Mouse (Mus musculus) neural tube, embryonic 15.5 days (tissue): ENCODE measurements at regions not wholly inside any gene's neighbourhood (a gene's known extent, or its start where the extent isn't known, plus 50 kb on each side); places are given as distances from the start of the nearest gene placed in this dataset.

Source experiments
- ATAC-seq: fragments of 200-750 bp; cut with Nextera tagmentation; 2 replicates; pipeline ENCODE4 v1.8.0; 2017; ENCODE audit warnings: mild to moderate bottlenecking, moderate TSS enrichment, moderate library complexity; ENCODE audit not compliant: low FRiP score
- H3K27ac ChIP-seq: fragments of 300-500 bp; sonication (generic); replicated peaks from 2 replicates; pipeline ENCODE4 v1.5.1; 2015; ENCODE audit warnings: mild to moderate bottlenecking, inconsistent platforms
- H3K27me3 ChIP-seq: fragments of 300-500 bp; sonication (generic); replicated peaks from 2 replicates; pipeline ENCODE4 v1.6.1; 2015; ENCODE audit warnings: inconsistent platforms
- H3K36me3 ChIP-seq: fragments of 300-500 bp; sonication (generic); 2 replicates; pipeline ENCODE4 v1.6.1; 2015; ENCODE audit warnings: inconsistent platforms
- H3K4me1 ChIP-seq: fragments of 300-500 bp; sonication (generic); 2 replicates; pipeline ENCODE4 v1.6.1; 2015; ENCODE audit warnings: inconsistent platforms
- H3K4me2 ChIP-seq: fragments of 300-500 bp; sonication (generic); 2 replicates; pipeline ENCODE4 v1.6.1; 2015; ENCODE audit warnings: inconsistent platforms, mild to moderate bottlenecking, moderate library complexity
- H3K4me3 ChIP-seq: fragments of 300-500 bp; sonication (generic); replicated peaks from 2 replicates; pipeline ENCODE4 v1.5.1; 2015; ENCODE audit warnings: mild to moderate bottlenecking, inconsistent platforms
- H3K9ac ChIP-seq: fragments of 300-500 bp; sonication (generic); replicated peaks from 2 replicates; pipeline ENCODE4 v1.6.1; 2015; ENCODE audit warnings: mild to moderate bottlenecking, inconsistent platforms
- H3K9me3 ChIP-seq: fragments of 300-500 bp; sonication (generic); replicated peaks from 2 replicates; pipeline ENCODE4 v1.6.1; 2016; ENCODE audit warnings: inconsistent platforms
- WGBS: fragments of 180-500 bp; shearing (Covaris S2); methylation state at CpG from one replicate; pipeline ENCODE4 v1.1.7; 2015; ENCODE audit warnings: mixed read lengths; 5-methylcytosine and 5-hydroxymethylcytosine counted together

- no peak for ATAC-seq
- no peaks in the 10 kb centered on the region for H3K4me1 ChIP-seq
Observed at GRCm38 (mm10) chr13:5713195-5713863, 148.0 kb upstream of the Klf6 start.

GRCm38 (mm10) chr13:5714191-5714591, 147.1 kb upstream of the Klf6 start:
- no peak overlapping the region for H3K4me3 ChIP-seq
- H3K9me3 ChIP-seq = no peaks in the 10 kb centered on the region
- no peak for ATAC-seq
- H3K27ac ChIP-seq = no peak overlapping the region
- H3K4me2 ChIP-seq = no peak overlapping the region
- no peak overlapping the region for H3K9ac ChIP-seq
- no peaks in the 10 kb centered on the region for H3K27me3 ChIP-seq
- no peaks in the 10 kb centered on the region for H3K36me3 ChIP-seq
- H3K4me1 ChIP-seq = no peaks in the 10 kb centered on the region
- 82% methylated on average over 12 of the region's 12 CpGs for WGBS

More at GRCm38 (mm10) chr13:5713195-5713863, 148.0 kb upstream of the Klf6 start:
- Histone ChIP-seq H3K36me3 (no peaks in the 10 kb centered on the region), H3K27ac (no peak overlapping the region), H3K9ac (no peak overlapping the region), H3K9me3 (no peaks in the 10 kb centered on the region), H3K4me3 (no peak overlapping the region), H3K27me3 (no peaks in the 10 kb centered on the region), H3K4me2 (no peak overlapping the region)
- WGBS = 59% methylated on average over 6 of the region's 6 CpGs

GRCm38 (mm10) chr13:5714793-5715192, 146.5 kb upstream of the Klf6 start:
- H3K4me3 ChIP-seq = no peak overlapping the region
- no peak overlapping the region for H3K27ac ChIP-seq
- no peaks in the 10 kb centered on the region for H3K9me3 ChIP-seq
- H3K27me3 ChIP-seq = no peaks in the 10 kb centered on the region
- no peaks in the 10 kb centered on the region for H3K4me1 ChIP-seq
- no peak overlapping the region for H3K4me2 ChIP-seq
- ATAC-seq = no peak
- no peak overlapping the region for H3K9ac ChIP-seq
- no peaks in the 10 kb centered on the region for H3K36me3 ChIP-seq

GRCm38 (mm10) chr13:5716749-5717148, 144.5 kb upstream of the Klf6 start:
- no peaks in the 10 kb centered on the region for H3K9me3 ChIP-seq
- H3K36me3 ChIP-seq = no peaks in the 10 kb centered on the region
- H3K4me2 ChIP-seq = no peak overlapping the region
- H3K9ac ChIP-seq = no peak overlapping the region
- no peaks in the 10 kb centered on the region for H3K27me3 ChIP-seq
- ATAC-seq = no peak
- H3K4me1 ChIP-seq = no peaks in the 10 kb centered on the region
- no peak overlapping the region for H3K4me3 ChIP-seq
- no peak overlapping the region for H3K27ac ChIP-seq
- WGBS = 91% methylated on average over 3 of the region's 3 CpGs

GRCm38 (mm10) chr13:5723319-5723718, 138.0 kb upstream of the Klf6 start:
- Histone ChIP-seq H3K36me3 (no peaks in the 10 kb centered on the region), H3K9ac (no peak overlapping the region), H3K27me3 (no peaks in the 10 kb centered on the region), H3K9me3 (no peaks in the 10 kb centered on the region), H3K4me2 (no peak overlapping the region), H3K27ac (no peak overlapping the region), H3K4me1 (no peaks in the 10 kb centered on the region), H3K4me3 (no peak overlapping the region)
- no peak for ATAC-seq
- WGBS = 91% methylated on average over 2 of the region's 2 CpGs

GRCm38 (mm10) chr13:5724364-5724763, 136.9 kb upstream of the Klf6 start:
- H3K36me3 ChIP-seq = no peaks in the 10 kb centered on the region
- no peak for ATAC-seq
- WGBS = 93% methylated on average over 1 of the region's 1 CpGs

GRCm38 (mm10) chr13:5725984-5726383, 135.3 kb upstream of the Klf6 start:
- Histone ChIP-seq H3K4me3 (no peak overlapping the region), H3K4me1 (no peaks in the 10 kb centered on the region), H3K9me3 (no peaks in the 10 kb centered on the region), H3K36me3 (no peaks in the 10 kb centered on the region), H3K27ac (no peak overlapping the region), H3K4me2 (no peak overlapping the region), H3K27me3 (no peaks in the 10 kb centered on the region), H3K9ac (no peak overlapping the region)
- WGBS = 86% methylated on average over 4 of the region's 4 CpGs
- ATAC-seq = no peak

More at GRCm38 (mm10) chr13:5724364-5724763, 136.9 kb upstream of the Klf6 start:
- Histone ChIP-seq H3K27ac (no peak overlapping the region), H3K27me3 (no peaks in the 10 kb centered on the region), H3K4me1 (no peaks in the 10 kb centered on the region), H3K4me2 (no peak overlapping the region), H3K9ac (no peak overlapping the region), H3K4me3 (no peak overlapping the region), H3K9me3 (no peaks in the 10 kb centered on the region)

- H3K9me3 ChIP-seq = no peaks in the 10 kb centered on the region
- no peaks in the 10 kb centered on the region for H3K27me3 ChIP-seq
- no peaks in the 10 kb centered on the region for H3K36me3 ChIP-seq
- ATAC-seq = no peak
- no peak overlapping the region for H3K4me3 ChIP-seq
- H3K4me2 ChIP-seq = no peak overlapping the region
- H3K9ac ChIP-seq = no peak overlapping the region
- 90% methylated on average over 1 of the region's 1 CpGs for WGBS
- no peak overlapping the region for H3K27ac ChIP-seq
- no peaks in the 10 kb centered on the region for H3K4me1 ChIP-seq
Observed at GRCm38 (mm10) chr13:5726446-5726845, 134.8 kb upstream of the Klf6 start.

- ATAC-seq = no peak
Observed at GRCm38 (mm10) chr13:5728172-5728571, 133.1 kb upstream of the Klf6 start.

GRCm38 (mm10) chr13:5728808-5729207, 132.5 kb upstream of the Klf6 start:
- H3K27me3 ChIP-seq = no peaks in the 10 kb centered on the region
- no peaks in the 10 kb centered on the region for H3K9me3 ChIP-seq
- H3K27ac ChIP-seq = no peak overlapping the region
- H3K36me3 ChIP-seq = no peaks in the 10 kb centered on the region
- no peak overlapping the region for H3K9ac ChIP-seq
- no peak for ATAC-seq
- no peak overlapping the region for H3K4me3 ChIP-seq
- WGBS = 20% methylated on average over 1 of the region's 1 CpGs
- no peaks in the 10 kb centered on the region for H3K4me1 ChIP-seq
- no peak overlapping the region for H3K4me2 ChIP-seq

More at GRCm38 (mm10) chr13:5728172-5728571, 133.1 kb upstream of the Klf6 start:
- H3K4me2 ChIP-seq = no peak overlapping the region
- no peak overlapping the region for H3K9ac ChIP-seq
- WGBS = 86% methylated on average over 2 of the region's 2 CpGs
- no peak overlapping the region for H3K27ac ChIP-seq
- H3K4me3 ChIP-seq = no peak overlapping the region
- H3K36me3 ChIP-seq = no peaks in the 10 kb centered on the region
- H3K27me3 ChIP-seq = no peaks in the 10 kb centered on the region
- H3K4me1 ChIP-seq = no peaks in the 10 kb centered on the region
- H3K9me3 ChIP-seq = no peaks in the 10 kb centered on the region

GRCm38 (mm10) chr13:5729426-5730068, 131.7 kb upstream of the Klf6 start:
- Histone ChIP-seq H3K27me3 (no peaks in the 10 kb centered on the region), H3K4me1 (no peaks in the 10 kb centered on the region), H3K4me3 (no peak overlapping the region), H3K27ac (no peak overlapping the region), H3K36me3 (no peaks in the 10 kb centered on the region), H3K9ac (no peak overlapping the region), H3K9me3 (no peaks in the 10 kb centered on the region), H3K4me2 (no peak overlapping the region)
- ATAC-seq = no peak
- WGBS = 64% methylated on average over 6 of the region's 6 CpGs

GRCm38 (mm10) chr13:5732206-5732605, 129.1 kb upstream of the Klf6 start:
- Histone ChIP-seq H3K4me1 (no peaks in the 10 kb centered on the region), H3K27ac (no peak overlapping the region), H3K27me3 (no peaks in the 10 kb centered on the region), H3K4me2 (no peak overlapping the region), H3K4me3 (no peak overlapping the region), H3K9ac (no peak overlapping the region), H3K9me3 (no peaks in the 10 kb centered on the region), H3K36me3 (no peaks in the 10 kb centered on the region)
- WGBS = 91% methylated on average over 1 of the region's 1 CpGs
- ATAC-seq = no peak
